Comparison of ENCODE assay signal across 7 mouse cellular contexts in the genomic region with DNA sequence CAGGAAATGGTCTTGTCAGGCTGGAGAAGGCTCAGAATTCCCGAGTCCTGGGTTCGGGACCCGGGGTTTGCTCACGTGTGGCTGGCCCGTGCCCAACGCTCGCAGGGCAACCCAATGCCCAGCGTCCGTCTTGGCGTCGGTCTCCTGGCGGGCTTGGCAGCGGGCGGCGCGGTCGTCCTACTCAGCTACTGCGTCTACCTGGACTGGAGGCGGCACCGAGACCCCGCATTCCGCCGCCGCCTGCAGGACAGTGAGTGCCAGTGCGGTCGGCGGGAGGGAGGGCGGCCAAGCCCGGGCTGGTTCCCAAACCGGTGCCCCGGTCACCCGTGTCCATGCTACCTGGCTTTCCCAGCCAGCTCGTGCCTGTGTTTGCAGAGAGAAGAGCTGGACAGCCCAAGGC. TPM values are rescaled to one million over a fixed set of nuclear protein-coding genes. Genes with fewer than 3 reads are reported as not detected.
A peak's percentile ranks its signal among the peaks of the same experiment; 100 is the strongest.
DNase-seq lines count a peak whose midpoint lies in the region; ATAC-seq and TF ChIP-seq lines count a peak whose summit lies in the region.

Gene Tomm20l, plus strand, starts transcription at position 98 of the 400 bp plus-strand sequence.

- H3K9ac ChIP-seq in heart, adult 2 months (ENCODE audit: low read depth, low read length): peak within 1 kb of the TSS; percentile 23; the same call in 1 of the 2 replicates
- no peak within 1 kb of the TSS; the same call in 1 of the 2 replicates for H3K9ac ChIP-seq in lung, embryonic 14.5 days

- TF ChIP-seq EP300 in heart, adult 2 months (IDR thresholded peaks at IDR 0.05; ENCODE audit: insufficient read depth, low read depth, low read length): no peak

- peaks cover 5% of the 10 kb centered on the region; the same call in 1 of the 2 replicates for H3K4me1 ChIP-seq in heart, adult 2 months (ENCODE audit: control insufficient read depth, insufficient read depth, low read length)
- no peaks in the 10 kb centered on the region for H3K4me1 ChIP-seq in kidney, adult 2 months (ENCODE audit: control insufficient read depth, insufficient read depth, low read length)
- peaks cover 10% of the 10 kb centered on the region for H3K4me1 ChIP-seq in lung, embryonic 14.5 days (ENCODE audit: insufficient read depth)

- H3K9me3 ChIP-seq in lung, embryonic 14.5 days (ENCODE audit: low read depth, low read length): no peaks in the 10 kb centered on the region

- ATAC-seq in lung, embryonic 14.5 days (ENCODE audit: insufficient read depth): 0 out of 2 replicates have a peak, but pooled peaks have one; percentile 48

- H3K36me3 ChIP-seq in heart, adult 2 months (ENCODE audit: control insufficient read depth, insufficient read depth, low read length): no peaks in the 10 kb centered on the region
- no peaks in the 10 kb centered on the region for H3K36me3 ChIP-seq in kidney, adult 2 months (ENCODE audit: control insufficient read depth, insufficient read depth, low read length)
- H3K36me3 ChIP-seq in lung, embryonic 14.5 days (ENCODE audit: insufficient read depth): no peaks in the 10 kb centered on the region

- peak; percentile 75 for DNase-seq in adrenal gland, postnatal 10 days
- peak; percentile 34 for DNase-seq in cerebellum, adult 8-10 months
- peak; percentile 60 to 61 for DNase-seq in heart, adult 2 months
- DNase-seq in kidney, adult 2 months: peak; percentile 81
- DNase-seq in lung, embryonic 14.5 days: peak; percentile 56
- peak; percentile 61 for DNase-seq in ovary, postnatal 36 days (ENCODE audit: low spot score)
- DNase-seq in layer of hippocampus, postnatal 25 days (ENCODE audit: extremely low spot score in 1 of 2, low spot score in 1 of 2): no peak

- H3K79me2 ChIP-seq in heart, adult 2 months (replicated peaks; ENCODE audit: control insufficient read depth, insufficient read depth, low read length): no peaks in the 10 kb centered on the region

- H3K27ac ChIP-seq in heart, adult 2 months: peak within 1 kb of the TSS; percentile 11
- no peak within 1 kb of the TSS for H3K27ac ChIP-seq in kidney, adult 2 months (ENCODE audit: insufficient read depth, low read depth, low read length)
- H3K27ac ChIP-seq in lung, embryonic 14.5 days (ENCODE audit: low read depth): no peak within 1 kb of the TSS

- peak within 1 kb of the TSS; percentile 62 for H3K4me2 ChIP-seq in lung, embryonic 14.5 days

- TF ChIP-seq CTCF in heart, adult 2 months (IDR thresholded peaks at IDR 0.05): peak; percentile 67
- peak; percentile 34 for TF ChIP-seq CTCF in kidney, adult 2 months (conservative IDR thresholded peaks at IDR 0.05; ENCODE audit: insufficient read depth, insufficient read length, low read depth, low read length)
- peak; percentile 60 for TF ChIP-seq CTCF in lung, embryonic 14.5 days (IDR thresholded peaks at IDR 0.05; ENCODE audit: low read depth)

- 11% methylated on average over 33 of the region's 33 CpGs for WGBS in heart, adult 2 months
- 7% methylated on average over 33 of the region's 33 CpGs for WGBS in kidney, adult 2 months
- 9% methylated on average over 32 of the region's 33 CpGs for WGBS in lung, embryonic 14.5 days

- H3K27me3 ChIP-seq in heart, adult 2 months (ENCODE audit: control insufficient read depth, insufficient read depth, low read length): no peaks in the 10 kb centered on the region
- H3K27me3 ChIP-seq in kidney, adult 2 months (replicated peaks; ENCODE audit: control insufficient read depth, insufficient read depth, low read length): no peaks in the 10 kb centered on the region
- H3K27me3 ChIP-seq in lung, embryonic 14.5 days (ENCODE audit: insufficient read depth, low read length): no peaks in the 10 kb centered on the region

- H3K4me3 ChIP-seq in heart, adult 2 months: peak within 1 kb of the TSS; percentile 31
- peak within 1 kb of the TSS; percentile 5; the same call in 1 of the 2 replicates for H3K4me3 ChIP-seq in kidney, adult 2 months (ENCODE audit: insufficient read depth, low read depth, low read length)
- H3K4me3 ChIP-seq in lung, embryonic 14.5 days (ENCODE audit: low read depth, low read length): peak within 1 kb of the TSS; percentile 21

- TF ChIP-seq POLR2A in heart, adult 2 months (IDR thresholded peaks at IDR 0.05; ENCODE audit: insufficient read depth, low read depth, low read length): no peak
- TF ChIP-seq POLR2A in kidney, adult 2 months (IDR thresholded peaks at IDR 0.05; ENCODE audit: low read depth, low read length): no peak

- intact Hi-C loops in heart, adult 2 months (cut with DNase I): no loop called here

RNA-seq across cellular contexts. Expression of gene Tomm20l, which starts in this region (rescaled TPM):
- total RNA-seq in adrenal gland, postnatal 10 days (2021): 1 to 10 TPM; 2.1 to 2.6 TPM
- total RNA-seq in heart, adult 2 months (2021): under 1 TPM in 1 of 2 experiments, not detected in 1; 0.81 TPM
- polyA plus RNA-seq in heart, adult 2 months (2012; rRNA removed): not detected in 2 replicates
- not detected in 2 replicates for polyA plus RNA-seq in kidney, adult 2 months (2012; rRNA removed)
- 0.37 TPM in 1 of 2 replicates, not detected in the other for polyA plus RNA-seq in lung, embryonic 14.5 days (2014; fragmentation: Nextera tagmentation; extraction: Ambion mirVana)
- not detected for total RNA-seq in layer of hippocampus, postnatal 25 days (2021)

Comparison
In these comparisons a context has a peak if more than half of its experiments do, and no peak if none do; other contexts are left out.
1. Peak in DNase-seq, H3K4me3 ChIP-seq, H3K27ac ChIP-seq and H3K9ac ChIP-seq in heart, adult 2 months; RNA of the gene not detected or under 1 TPM.
2. Peak in DNase-seq and H3K4me3 ChIP-seq in kidney, adult 2 months; RNA of the gene not detected or under 1 TPM.
3. Peak in DNase-seq, ATAC-seq, H3K4me3 ChIP-seq and H3K4me2 ChIP-seq in lung, embryonic 14.5 days; RNA of the gene not detected or under 1 TPM.
4. DNase-seq: peak in adrenal gland, postnatal 10 days (single experiment), cerebellum, adult 8-10 months (single experiment) and ovary, postnatal 36 days (single experiment); none in layer of hippocampus, postnatal 25 days (0 of 2).
5. Peak in every context shown above with its lines, with median percentiles within 50 percentile points of each other: H3K4me3 ChIP-seq and CTCF ChIP-seq.